Mouse (Mus musculus) midbrain, embryonic 12.5 days (tissue): ENCODE data around the gene Coro2a. TPM values are rescaled to one million over a fixed set of nuclear protein-coding genes. Genes with fewer than 3 reads are reported as not detected.

ENCODE experiments used
- ATAC-seq: fragments of 200-750 bp; cut with Nextera tagmentation; 2 replicates; pipeline ENCODE4 v1.8.0; 2017; ENCODE audit warnings: low read depth, moderate TSS enrichment, moderate library complexity; ENCODE audit not compliant: low FRiP score
- H3K27ac ChIP-seq: fragments of 300-500 bp; sonication (generic); replicated peaks from 2 replicates; pipeline ENCODE4 v1.5.1; 2016; ENCODE audit warnings: mild to moderate bottlenecking
- H3K27me3 ChIP-seq: fragments of 300-500 bp; sonication (generic); 2 replicates; pipeline ENCODE4 v1.6.1; 2016; ENCODE audit warnings: mild to moderate bottlenecking
- H3K36me3 ChIP-seq: fragments of 300-500 bp; sonication (generic); 2 replicates; pipeline ENCODE4 v1.6.1; 2016
- H3K4me1 ChIP-seq: fragments of 300-500 bp; sonication (generic); 2 replicates; pipeline ENCODE4 v1.6.1; 2016
- H3K4me2 ChIP-seq: fragments of 300-500 bp; sonication (generic); replicated peaks from 2 replicates; pipeline ENCODE4 v1.6.1; 2016; ENCODE audit warnings: mild to moderate bottlenecking, moderate library complexity
- H3K4me3 ChIP-seq: fragments of 300-500 bp; sonication (generic); 2 replicates; pipeline ENCODE4 v1.5.1; 2016; ENCODE audit warnings: mild to moderate bottlenecking
- H3K9ac ChIP-seq: fragments of 300-500 bp; sonication (generic); replicated peaks from 2 replicates; pipeline ENCODE4 v1.6.1; 2016; ENCODE audit warnings: mild to moderate bottlenecking, moderate library complexity
- H3K9me3 ChIP-seq: fragments of 300-500 bp; sonication (generic); 2 replicates; pipeline ENCODE4 v1.6.1; 2016; ENCODE audit warnings: mild to moderate bottlenecking
- WGBS: fragments of 180-500 bp; shearing (Covaris S2); methylation state at CpG from one replicate; pipeline ENCODE4 v1.1.7; 2016; 5-methylcytosine and 5-hydroxymethylcytosine counted together
- polyA plus RNA-seq: library from polyadenylated mRNA; unstranded; fragments of >200 nt; fragmentation: Nextera tagmentation; extraction: Ambion mirVana; gene quantifications from 2 replicates; pipeline ENCODE4 v1.2.1, GENCODE M21; 2016

Coro2a gene
- polyA plus RNA-seq, 1 experiment from 2014 or later, result 2.8 TPM

- Histone ChIP-seq H3K27me3 (peaks cover 57% of the 10 kb centered on the region), H3K4me3 (no peak overlapping the region), H3K27ac (no peak overlapping the region), H3K36me3 (no peaks in the 10 kb centered on the region), H3K4me1 (peaks cover 17% of the 10 kb centered on the region), H3K9me3 (no peaks in the 10 kb centered on the region), H3K4me2 (no peak overlapping the region), H3K9ac (no peak overlapping the region)
- ATAC-seq, result no peak
- 86% methylated on average over 2 of the region's 2 CpGs for WGBS
Observed at GRCm38 (mm10) chr4:46532511-46532910, 69.5 kb downstream of the Coro2a start.

- Histone ChIP-seq H3K4me3 (no peak overlapping the region), H3K9me3 (no peaks in the 10 kb centered on the region), H3K4me1 (peaks cover 15% of the 10 kb centered on the region), H3K9ac (no peak overlapping the region), H3K4me2 (no peak overlapping the region), H3K36me3 (no peaks in the 10 kb centered on the region), H3K27me3 (peaks cover 32% of the 10 kb centered on the region), H3K27ac (no peak overlapping the region)
- WGBS, result 52% methylated on average over 7 of the region's 7 CpGs
- no peak for ATAC-seq
Observed at GRCm38 (mm10) chr4:46529722-46530121, 72.3 kb downstream of the Coro2a start.

GRCm38 (mm10) chr4:46527558-46527926 lies 74.5 kb downstream of the Coro2a start:
- Histone ChIP-seq H3K4me2 (peak overlapping the region; percentile 44), H3K27ac (no peak overlapping the region), H3K9ac (0 out of 2 replicates have a peak overlapping the region, but pooled peaks have one; percentile 12), H3K36me3 (no peaks in the 10 kb centered on the region), H3K4me1 (peaks cover 8% of the 10 kb centered on the region), H3K9me3 (no peaks in the 10 kb centered on the region), H3K27me3 (peaks cover 10% of the 10 kb centered on the region; the same call in 1 of the 2 replicates), H3K4me3 (peak overlapping the region; percentile 18; the same call in 1 of the 2 replicates)
- 7% methylated on average over 7 of the region's 7 CpGs for WGBS
- ATAC-seq, result no peak

GRCm38 (mm10) chr4:46526798-46527557 lies 75.0 kb downstream of the Coro2a start:
- Histone ChIP-seq H3K4me1 (peaks cover 8% of the 10 kb centered on the region), H3K4me3 (peak overlapping the region; percentile 18; the same call in 1 of the 2 replicates), H3K27ac (no peak overlapping the region), H3K27me3 (peaks cover 7% of the 10 kb centered on the region; the same call in 1 of the 2 replicates), H3K36me3 (no peaks in the 10 kb centered on the region), H3K4me2 (peak overlapping the region; percentile 44), H3K9me3 (no peaks in the 10 kb centered on the region), H3K9ac (0 out of 2 replicates have a peak overlapping the region, but pooled peaks have one; percentile 12)
- no peak for ATAC-seq
- 34% methylated on average over 17 of the region's 17 CpGs for WGBS

- WGBS, result 90% methylated on average over 3 of the region's 3 CpGs
- peaks cover 8% of the 10 kb centered on the region for H3K4me1 ChIP-seq
- H3K4me3 ChIP-seq, result no peak overlapping the region
- H3K4me2 ChIP-seq, result no peak overlapping the region
- H3K9me3 ChIP-seq, result no peaks in the 10 kb centered on the region
- no peak overlapping the region for H3K27ac ChIP-seq
- peaks cover 7% of the 10 kb centered on the region; the same call in 1 of the 2 replicates for H3K27me3 ChIP-seq
- no peak overlapping the region for H3K9ac ChIP-seq
- ATAC-seq, result no peak
- no peaks in the 10 kb centered on the region for H3K36me3 ChIP-seq
Observed at GRCm38 (mm10) chr4:46526226-46526625, 75.8 kb downstream of the Coro2a start.

- Histone ChIP-seq H3K27me3 (peaks cover 5% of the 10 kb centered on the region; the same call in 1 of the 2 replicates), H3K4me1 (peaks cover 8% of the 10 kb centered on the region), H3K4me3 (no peak overlapping the region), H3K9me3 (no peaks in the 10 kb centered on the region), H3K27ac (no peak overlapping the region), H3K36me3 (no peaks in the 10 kb centered on the region), H3K9ac (no peak overlapping the region), H3K4me2 (no peak overlapping the region)
- 89% methylated on average over 4 of the region's 4 CpGs for WGBS
- ATAC-seq, result no peak
Observed at GRCm38 (mm10) chr4:46523324-46523723, 78.7 kb downstream of the Coro2a start.

- ATAC-seq, result no peak
- no peak overlapping the region for H3K4me3 ChIP-seq
- 86% methylated on average over 10 of the region's 10 CpGs for WGBS
- H3K9me3 ChIP-seq, result 0 out of 2 replicates have a peak, but pooled peaks cover 5% of the 10 kb centered on the region
- H3K4me1 ChIP-seq, result no peaks in the 10 kb centered on the region
- no peak overlapping the region for H3K9ac ChIP-seq
- no peaks in the 10 kb centered on the region for H3K36me3 ChIP-seq
- peaks cover 5% of the 10 kb centered on the region; the same call in 1 of the 2 replicates for H3K27me3 ChIP-seq
- no peak overlapping the region for H3K27ac ChIP-seq
- H3K4me2 ChIP-seq, result no peak overlapping the region
Observed at GRCm38 (mm10) chr4:46521457-46521856, 80.5 kb downstream of the Coro2a start.

GRCm38 (mm10) chr4:46520491-46520890 lies 81.5 kb downstream of the Coro2a start:
- H3K4me3 ChIP-seq, result no peak overlapping the region
- WGBS, result 95% methylated on average over 2 of the region's 2 CpGs
- no peak for ATAC-seq
- no peak overlapping the region for H3K27ac ChIP-seq
- no peaks in the 10 kb centered on the region for H3K36me3 ChIP-seq
- H3K27me3 ChIP-seq, result peaks cover 5% of the 10 kb centered on the region; the same call in 1 of the 2 replicates
- no peak overlapping the region for H3K4me2 ChIP-seq
- no peaks in the 10 kb centered on the region for H3K4me1 ChIP-seq
- H3K9me3 ChIP-seq, result 0 out of 2 replicates have a peak, but pooled peaks cover 5% of the 10 kb centered on the region
- H3K9ac ChIP-seq, result no peak overlapping the region

GRCm38 (mm10) chr4:46507736-46508460 lies 94.1 kb downstream of the Coro2a start:
- Histone ChIP-seq H3K4me2 (peak overlapping the region; percentile 82), H3K4me1 (peaks cover 9% of the 10 kb centered on the region; the same call in 1 of the 2 replicates), H3K27ac (no peak overlapping the region), H3K27me3 (peaks cover 29% of the 10 kb centered on the region), H3K36me3 (peaks cover 6% of the 10 kb centered on the region), H3K9ac (no peak overlapping the region), H3K4me3 (peak overlapping the region; percentile 66; the same call in 1 of the 2 replicates), H3K9me3 (no peaks in the 10 kb centered on the region)
- 10% methylated on average over 16 of the region's 16 CpGs for WGBS
- ATAC-seq, result peak; percentile 19; the same call in 1 of the 2 replicates

GRCm38 (mm10) chr4:46506801-46507610 lies 95.0 kb downstream of the Coro2a start:
- Histone ChIP-seq H3K27ac (peak overlapping the region; percentile 71), H3K9me3 (no peaks in the 10 kb centered on the region), H3K4me3 (peak overlapping the region; percentile 66), H3K27me3 (peaks cover 29% of the 10 kb centered on the region), H3K9ac (peak overlapping the region; percentile 64), H3K4me2 (peak overlapping the region; percentile 82), H3K4me1 (peaks cover 9% of the 10 kb centered on the region; the same call in 1 of the 2 replicates), H3K36me3 (peaks cover 13% of the 10 kb centered on the region)
- peak; percentile 94 for ATAC-seq
- WGBS, result 1% methylated on average over 94 of the region's 94 CpGs

- ATAC-seq, result no peak
- 77% methylated on average over 8 of the region's 8 CpGs for WGBS
- peaks cover 9% of the 10 kb centered on the region; the same call in 1 of the 2 replicates for H3K4me1 ChIP-seq
Observed at GRCm38 (mm10) chr4:46505361-46506057, 96.5 kb downstream of the Coro2a start.

More at GRCm38 (mm10) chr4:46505361-46506057, 96.5 kb downstream of the Coro2a start:
- H3K36me3 ChIP-seq, result peaks cover 27% of the 10 kb centered on the region
- no peak overlapping the region for H3K4me3 ChIP-seq
- H3K27ac ChIP-seq, result no peak overlapping the region
- H3K4me2 ChIP-seq, result no peak overlapping the region
- H3K9me3 ChIP-seq, result no peaks in the 10 kb centered on the region
- no peak overlapping the region for H3K9ac ChIP-seq
- H3K27me3 ChIP-seq, result peaks cover 29% of the 10 kb centered on the region
